Mouse (Mus musculus): Measurements from ENCODE around the gene Try4.
"Not testable (repeated sequence)": the region's sequence is repeated elsewhere in the genome, so short reads cannot be mapped to it uniquely, and the experiment has no call there.

The Try4 gene

DNA sequence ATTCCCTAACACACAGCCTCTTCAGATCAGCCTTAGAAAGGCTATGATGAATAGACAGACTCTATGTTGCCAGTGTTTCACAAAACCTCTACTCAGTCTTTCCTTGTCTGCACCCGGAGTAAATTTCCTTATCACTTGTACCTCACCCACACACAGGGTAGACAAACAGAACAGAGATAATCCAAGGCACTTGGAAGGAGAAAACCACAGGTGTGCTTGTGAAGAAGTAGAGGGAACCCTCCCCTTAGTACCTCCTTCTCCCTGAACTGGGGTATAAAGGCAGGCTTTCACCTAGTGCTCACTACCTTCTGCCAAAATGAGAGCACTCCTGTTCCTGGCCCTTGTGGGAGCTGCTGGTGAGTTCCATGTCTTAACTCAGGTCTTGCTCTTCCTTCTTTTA, at the start of gene Try4:
Gene Try4 (plus strand): TSS at position 301 of the 400 bp plus-strand sequence.
- DNase-seq (ENCODE audit: low read depth in 2 of 2, low spot score in 2 of 2), result no peak

DNA sequence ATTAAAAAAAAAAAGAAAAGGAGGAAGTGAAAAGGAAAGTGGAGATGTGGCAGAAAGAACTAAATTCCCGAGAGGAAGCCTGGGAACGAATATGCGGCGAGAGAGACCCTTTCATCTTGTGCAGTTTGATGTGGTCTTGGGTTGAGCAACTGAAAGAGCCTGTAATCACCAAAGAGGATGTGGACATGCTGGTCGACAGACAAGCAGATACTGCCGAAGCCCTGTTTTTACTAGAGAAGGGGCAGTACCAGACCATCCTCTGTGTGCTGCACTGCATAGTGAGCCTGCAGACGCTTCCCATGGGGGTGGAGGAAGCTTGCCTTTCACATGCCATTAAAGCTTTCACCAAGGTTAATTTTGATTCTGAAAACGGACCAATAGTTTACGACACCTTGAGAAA, 48.8 kb upstream of the Try4 start:
- DNase-seq (ENCODE audit: low read depth in 2 of 2, low spot score in 2 of 2), result not testable (repeated sequence)

DNA sequence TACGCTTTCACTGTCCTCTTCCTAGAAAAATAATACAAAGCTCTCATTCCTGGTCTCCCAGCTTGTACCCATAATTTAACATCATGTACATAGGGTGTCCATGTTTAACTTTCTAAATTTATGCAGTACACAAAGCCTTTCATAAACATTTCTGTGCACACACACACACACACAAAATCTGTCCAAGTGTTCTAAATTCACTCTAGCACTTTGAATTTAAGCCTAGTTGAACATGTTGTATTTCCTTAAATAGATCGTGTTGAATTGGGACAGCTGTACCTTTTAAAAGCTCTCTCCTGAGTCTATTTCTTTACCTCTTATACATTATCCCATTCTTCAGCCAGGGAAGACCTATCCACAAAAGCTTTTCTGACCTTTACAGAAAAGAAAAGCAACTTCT, 45.6 kb upstream of the Try4 start:
- DNase-seq (ENCODE audit: low read depth in 2 of 2, low spot score in 2 of 2), result no peak

DNA sequence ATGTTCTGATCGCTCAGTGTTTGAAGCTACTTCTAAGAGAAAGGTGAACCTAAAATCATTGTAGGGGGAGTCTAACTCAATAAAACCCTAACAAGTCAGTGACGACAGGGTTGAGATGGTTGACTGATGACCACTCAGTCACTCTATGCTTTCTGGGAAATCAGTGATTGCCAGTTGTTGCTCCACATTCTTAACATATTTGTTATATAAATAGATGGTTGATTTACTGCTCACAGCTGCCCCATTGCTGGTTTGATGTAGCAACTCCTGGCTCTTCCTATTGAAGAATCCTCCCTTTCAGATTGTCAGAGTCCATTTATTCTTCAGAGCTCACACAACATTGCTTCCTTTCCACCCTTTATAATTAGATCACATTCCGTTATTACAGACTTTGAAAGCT, 44.6 kb upstream of the Try4 start:
- DNase-seq (ENCODE audit: low read depth in 2 of 2, low spot score in 2 of 2), result no peak

DNA sequence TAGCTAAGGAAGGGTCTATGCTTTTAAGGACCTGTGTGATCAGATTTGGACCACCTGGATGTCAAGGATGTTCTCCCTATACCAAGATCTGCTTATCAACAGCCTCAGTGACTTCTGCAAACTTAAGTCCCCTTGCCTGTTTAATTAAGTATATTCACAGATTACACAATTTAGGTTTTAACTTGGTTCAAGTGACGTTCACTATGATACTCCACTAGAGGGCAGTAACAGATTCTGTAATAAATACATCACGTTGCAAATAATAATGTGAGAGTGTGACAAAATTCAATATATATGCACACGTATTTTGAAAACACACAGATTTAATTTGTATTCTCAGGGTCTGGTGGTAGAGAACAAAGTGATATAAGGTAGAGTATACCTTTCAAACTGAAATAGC, 39.3 kb upstream of the Try4 start:
- peak in 1 of 2 experiments; percentile 0 for DNase-seq (ENCODE audit: low read depth in 2 of 2, low spot score in 2 of 2)

DNA sequence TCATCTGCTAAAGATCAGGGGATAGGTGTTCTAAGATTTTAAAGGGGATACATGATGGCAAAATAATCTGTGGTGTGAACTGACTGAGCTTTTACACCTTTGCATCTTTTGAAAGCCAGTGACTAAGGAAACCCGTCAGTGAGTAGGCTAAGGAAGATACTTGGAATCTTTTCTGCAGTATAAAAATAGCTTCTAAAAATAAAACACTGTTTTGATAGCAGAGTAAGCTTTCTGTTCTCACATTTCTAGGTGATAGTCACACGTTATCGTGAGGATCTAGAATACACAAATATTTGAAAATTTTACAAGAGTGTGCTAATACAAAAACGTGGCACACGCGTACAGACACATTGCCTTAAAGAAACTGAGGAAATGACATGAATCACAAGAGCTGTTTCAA, 35.9 kb upstream of the Try4 start:
- DNase-seq (ENCODE audit: low read depth in 2 of 2, low spot score in 2 of 2), result no peak

DNA sequence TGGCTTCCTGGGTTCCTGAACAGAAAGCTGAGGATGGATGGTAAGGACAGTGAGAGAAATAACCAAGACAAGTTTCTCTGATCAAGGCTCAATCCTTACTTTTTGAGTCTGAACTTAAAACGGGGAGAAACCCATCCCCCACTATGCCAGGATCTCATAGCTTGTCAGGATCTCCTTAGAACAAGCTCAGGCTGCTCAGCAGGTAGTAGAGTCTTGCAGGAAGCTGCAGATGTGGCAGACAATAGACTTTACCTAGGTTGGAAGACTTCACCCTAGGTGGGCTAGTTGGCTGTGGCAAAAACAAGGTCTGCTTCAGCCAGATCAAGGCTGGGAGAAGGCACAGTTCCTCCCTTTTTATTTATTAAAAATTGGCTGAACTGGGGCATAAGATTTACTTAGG, 3.8 kb upstream of the Try4 start:
- no peak for DNase-seq (ENCODE audit: low read depth in 2 of 2, low spot score in 2 of 2)

DNA sequence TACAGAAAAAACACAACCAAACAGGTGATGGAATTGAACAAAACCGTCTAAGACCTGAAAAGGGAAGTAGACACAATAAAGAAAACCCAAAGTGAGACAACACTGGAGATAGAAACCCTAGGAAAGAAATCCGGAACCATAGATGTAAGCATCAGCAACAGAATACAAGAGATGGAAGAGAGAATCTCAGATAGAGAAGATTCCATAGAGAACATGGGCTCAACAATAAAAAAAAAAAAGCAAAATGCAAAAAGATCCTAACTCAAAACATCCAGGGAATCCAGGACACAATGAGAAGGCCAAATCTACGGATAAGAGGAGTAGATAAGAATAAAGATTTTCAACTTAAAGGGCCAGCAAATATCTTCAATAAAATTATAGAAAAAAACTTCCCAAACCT, 14.7 kb downstream of the Try4 start, which contains the start of gene Try5:
Gene Try5 (minus strand): TSS at position 101 of the 400 bp plus-strand sequence.
- DNase-seq (ENCODE audit: low read depth in 2 of 2, low spot score in 2 of 2), result not testable (repeated sequence)

DNA sequence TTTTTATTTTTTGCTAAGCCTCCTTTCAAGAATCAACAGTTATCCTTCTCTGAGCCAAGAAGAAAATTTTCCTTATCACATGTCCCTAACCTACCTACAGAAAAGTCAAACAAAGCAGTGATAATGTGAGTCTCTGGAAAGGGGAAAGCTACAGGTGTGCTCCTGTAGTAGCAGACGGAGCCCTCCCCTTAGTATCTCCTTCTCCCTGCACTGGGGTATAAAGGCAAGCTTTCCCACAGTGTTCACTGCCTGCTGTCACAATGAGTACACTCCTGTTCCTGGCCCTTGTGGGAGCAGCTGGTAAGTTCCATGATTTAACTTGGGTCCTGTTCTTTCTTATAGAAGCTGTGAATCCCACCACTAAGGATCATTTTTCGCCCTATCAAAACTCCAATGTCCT, 51.9 kb downstream of the Try4 start, which contains the start of gene Try10:
Gene Try10 (plus strand): TSS at position 174 of the 400 bp plus-strand sequence.
- DNase-seq (ENCODE audit: low read depth in 2 of 2, low spot score in 2 of 2), result no peak

All from CD8-positive naive resting alpha-beta T cell, adult 2 months (primary cell).